Mouse (Mus musculus) ZHBTc4 (cell line): ENCODE data around the gene Itpr2.

ENCODE experiments used
- DNase-seq: peaks from one replicate; pipeline ENCODE4 v3.0.0-alpha.2; 2011; ENCODE audit warnings: low read depth, low spot score

The Itpr2 gene

GRCm38 (mm10) chr6:146424326-146424725, 77.7 kb downstream of the Itpr2 start:
- DNase-seq, result no peak

DNA sequence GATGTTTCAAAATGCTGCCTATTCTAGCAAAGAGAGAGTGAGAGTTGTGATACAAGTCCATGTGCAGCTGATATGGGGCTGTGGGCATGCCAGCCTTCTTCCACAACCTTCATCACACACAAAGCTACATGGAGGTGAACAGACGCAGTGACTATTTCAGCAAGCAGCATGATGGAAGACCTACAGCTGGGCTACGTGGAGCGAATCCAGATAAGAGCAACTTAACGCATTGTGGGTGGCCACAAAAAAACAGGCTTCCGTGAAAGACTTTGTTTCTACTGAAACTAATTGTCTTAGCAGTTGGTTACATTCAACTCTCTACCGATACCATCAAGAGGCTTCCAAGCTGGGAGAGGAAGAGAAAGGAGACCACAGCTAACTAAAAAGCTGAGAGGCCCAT, 81.3 kb downstream of the Itpr2 start:
- no peak for DNase-seq

- no peak for DNase-seq
These were observed 85.6 kb downstream of the Itpr2 start for GRCm38 (mm10) chr6:146416461-146416860.

DNA sequence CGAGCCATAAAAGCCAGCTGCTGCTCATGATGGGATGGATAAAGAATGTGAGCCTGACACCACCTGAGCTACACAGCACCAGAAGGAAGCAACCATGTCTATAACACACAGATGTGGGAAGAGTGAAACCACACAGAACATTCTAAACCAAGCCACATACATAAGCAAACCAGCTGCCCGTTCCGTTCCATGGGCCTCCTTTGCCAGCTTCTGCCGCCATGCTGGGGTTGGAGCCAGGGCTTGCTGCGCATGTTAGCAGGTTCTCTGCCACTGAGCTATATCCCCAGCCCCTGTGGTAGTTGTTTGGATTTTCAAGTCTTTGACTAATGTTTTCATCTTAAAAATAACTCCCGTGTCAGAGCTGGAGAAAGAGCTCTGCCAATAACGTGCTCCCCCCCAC, 87.9 kb downstream of the Itpr2 start:
- DNase-seq, result no peak

DNA sequence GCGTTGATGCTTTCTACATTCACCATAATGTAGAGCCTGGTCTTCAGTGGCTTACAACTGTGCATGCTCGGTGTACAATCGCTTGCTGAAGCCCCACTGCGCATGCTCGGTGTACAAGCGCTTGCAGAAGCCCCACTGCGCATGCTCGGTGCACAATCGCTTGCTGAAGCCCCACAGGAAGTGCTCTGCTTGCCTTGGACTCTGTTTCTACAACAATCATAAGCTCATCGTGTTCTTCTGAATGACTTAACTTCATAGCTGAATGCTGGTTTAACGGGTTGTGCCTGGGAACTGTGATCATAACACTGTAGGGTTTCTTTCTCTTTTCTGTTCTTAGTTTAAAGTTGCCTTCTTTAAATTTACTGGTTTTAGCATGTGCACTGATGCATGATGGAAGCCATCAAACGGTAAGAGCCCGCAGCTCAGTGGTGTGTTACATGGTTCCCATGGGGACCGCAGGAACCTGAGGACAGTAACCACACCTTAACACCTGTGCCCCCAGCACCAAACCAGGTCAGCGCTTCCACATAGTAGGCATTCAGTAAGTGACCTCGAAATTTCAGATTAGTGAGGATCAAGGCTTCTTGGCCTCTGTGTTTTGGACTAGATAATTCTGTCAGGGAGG, 90.5 kb downstream of the Itpr2 start:
- no peak for DNase-seq

- DNase-seq, result no peak
These were observed 91.6 kb downstream of the Itpr2 start for GRCm38 (mm10) chr6:146410427-146410810.

- DNase-seq, result peak; percentile 84
These were observed 92.2 kb downstream of the Itpr2 start for GRCm38 (mm10) chr6:146409692-146410426.

DNA sequence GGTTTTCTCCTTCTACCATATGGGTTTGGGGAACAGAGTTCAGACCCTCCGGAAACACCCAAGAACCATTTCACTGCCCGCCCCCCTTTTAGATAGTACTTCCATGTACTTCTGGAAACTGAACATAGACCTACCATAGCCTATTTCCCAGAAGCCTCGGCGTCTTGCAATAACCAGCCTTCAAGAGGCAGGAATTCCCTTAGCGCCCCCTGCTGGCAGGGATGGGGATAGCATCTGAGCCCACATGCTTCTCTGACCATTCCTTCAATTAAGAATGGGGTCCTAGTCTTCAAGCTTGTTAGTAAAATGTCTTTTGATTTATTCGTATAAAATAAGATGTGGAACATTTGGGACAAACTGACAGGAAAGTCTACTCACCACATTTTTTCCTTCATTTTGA, 96.6 kb downstream of the Itpr2 start:
- peak; percentile 81 for DNase-seq

DNA sequence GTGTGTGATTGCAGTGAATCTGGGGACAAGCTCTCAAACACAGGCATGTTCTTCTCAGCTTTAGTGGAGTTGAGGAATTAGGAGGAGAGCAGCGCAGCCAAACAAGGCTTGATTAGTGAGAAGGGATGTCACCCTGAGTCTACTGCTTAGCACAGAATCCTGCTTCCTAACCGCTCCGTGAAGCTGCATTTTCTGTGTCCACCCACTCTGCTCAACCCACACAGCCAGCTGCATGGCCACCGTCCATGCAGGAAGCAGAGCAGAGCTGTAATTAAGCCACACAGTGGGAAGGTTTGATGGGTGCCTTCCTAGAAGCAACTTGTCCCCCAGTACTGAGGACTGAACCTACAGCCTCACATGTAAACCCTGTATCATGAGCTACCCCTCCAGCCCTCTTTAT, 97.1 kb downstream of the Itpr2 start:
- DNase-seq, result no peak

- DNase-seq, result no peak
These were observed 97.9 kb downstream of the Itpr2 start for GRCm38 (mm10) chr6:146404156-146404555.

GRCm38 (mm10) chr6:146402905-146403642, 98.9 kb downstream of the Itpr2 start:
- DNase-seq, result no peak

DNA sequence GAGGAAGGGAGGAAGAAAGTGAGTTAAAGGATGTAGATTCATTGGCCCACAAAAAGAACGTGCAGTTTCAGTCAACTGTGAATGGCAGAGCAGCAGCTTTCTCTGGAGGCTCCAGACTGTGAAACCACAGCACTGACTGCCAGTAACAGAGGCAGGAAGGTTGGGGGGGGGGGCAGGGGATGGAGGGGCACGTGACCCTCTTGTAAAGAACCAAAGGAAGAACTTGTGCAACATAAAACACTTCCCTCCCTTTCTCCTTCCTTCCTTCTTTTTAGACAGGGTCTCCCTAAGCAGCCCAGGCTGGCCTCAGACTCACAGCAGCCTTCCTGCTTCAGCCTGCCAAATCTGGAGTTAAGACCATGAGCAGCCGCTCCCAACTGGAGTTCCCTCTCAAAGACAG, 104.2 kb downstream of the Itpr2 start:
- DNase-seq, result no peak

DNA sequence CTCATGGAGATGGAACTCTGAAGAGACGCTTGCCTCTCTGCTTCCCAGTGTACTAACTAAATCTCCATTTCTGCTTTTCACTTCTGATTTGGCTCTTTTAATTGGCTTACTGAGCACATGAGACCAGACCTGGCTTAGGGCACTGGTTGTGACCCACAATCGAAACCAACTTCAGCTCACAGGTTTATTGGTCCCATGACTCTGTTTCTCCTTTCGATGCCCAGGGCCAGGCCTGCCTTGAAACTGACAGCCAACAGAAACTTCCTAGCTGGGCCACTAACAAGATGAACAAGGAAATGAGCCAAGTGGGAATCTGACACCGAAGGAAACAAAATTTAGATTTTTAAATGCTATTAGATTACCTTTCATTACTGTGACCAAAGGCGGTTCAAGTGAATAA, 105.8 kb downstream of the Itpr2 start:
- DNase-seq, result no peak

DNA sequence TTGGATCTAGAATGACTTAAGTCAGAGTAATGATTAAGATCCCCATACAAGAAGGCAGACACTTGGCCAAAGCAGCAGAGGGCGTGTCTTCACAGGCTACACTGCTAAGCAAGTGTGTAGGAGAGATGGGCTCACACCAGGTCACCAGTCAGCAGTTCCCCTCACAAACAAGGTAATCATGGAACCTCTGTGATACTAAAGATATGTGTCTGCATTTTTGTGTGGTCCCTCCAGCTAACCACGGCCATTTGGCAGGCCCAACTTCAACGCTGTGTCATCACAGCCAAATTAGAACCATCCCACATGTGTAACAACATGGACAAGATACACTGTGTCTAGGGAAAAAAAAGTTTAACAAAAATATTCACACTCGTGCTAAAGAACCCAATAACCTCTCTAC, 106.4 kb downstream of the Itpr2 start:
- DNase-seq, result no peak

- DNase-seq, result peak; percentile 28
These were observed 109.8 kb downstream of the Itpr2 start for GRCm38 (mm10) chr6:146392188-146392587.

DNA sequence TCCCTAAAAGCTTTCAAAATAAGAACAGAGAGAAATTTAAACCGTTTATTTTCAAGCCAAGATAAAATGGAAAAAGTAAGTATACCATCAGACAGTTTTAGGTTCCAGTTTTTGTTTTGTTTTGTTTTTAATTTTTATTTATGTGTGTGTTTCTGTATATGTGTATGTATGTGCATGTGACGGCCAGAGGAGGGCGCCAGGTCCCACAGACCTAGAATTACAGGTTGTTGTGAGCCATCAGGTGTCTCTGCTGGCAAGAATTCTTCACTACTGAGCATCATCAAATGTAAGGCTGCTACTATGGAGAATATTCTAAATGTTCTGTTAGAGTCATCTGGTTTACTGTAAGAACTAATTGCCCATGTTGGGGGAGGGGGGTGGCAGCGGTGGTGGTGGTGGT, 111.9 kb downstream of the Itpr2 start:
- DNase-seq, result peak; percentile 26

DNA sequence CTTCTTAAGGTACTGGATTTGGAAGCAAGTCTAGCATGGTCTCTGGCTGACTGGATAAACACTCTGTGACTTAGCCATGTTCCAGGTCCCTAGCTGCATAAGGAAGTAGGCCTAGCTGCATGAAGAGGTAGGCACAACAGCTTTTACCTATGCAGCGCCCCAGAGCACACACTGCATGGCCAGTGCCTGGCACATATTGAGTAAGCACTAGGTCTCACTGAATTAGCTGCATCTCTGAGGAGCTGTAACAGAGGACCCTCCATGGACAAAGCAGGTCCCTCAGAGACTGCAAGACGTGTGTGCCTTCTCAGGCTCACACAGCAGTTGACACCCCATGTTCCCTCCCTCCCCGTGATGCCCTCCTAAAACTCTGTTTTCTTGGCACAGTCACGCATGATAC, 114.0 kb downstream of the Itpr2 start:
- DNase-seq, result no peak

DNA sequence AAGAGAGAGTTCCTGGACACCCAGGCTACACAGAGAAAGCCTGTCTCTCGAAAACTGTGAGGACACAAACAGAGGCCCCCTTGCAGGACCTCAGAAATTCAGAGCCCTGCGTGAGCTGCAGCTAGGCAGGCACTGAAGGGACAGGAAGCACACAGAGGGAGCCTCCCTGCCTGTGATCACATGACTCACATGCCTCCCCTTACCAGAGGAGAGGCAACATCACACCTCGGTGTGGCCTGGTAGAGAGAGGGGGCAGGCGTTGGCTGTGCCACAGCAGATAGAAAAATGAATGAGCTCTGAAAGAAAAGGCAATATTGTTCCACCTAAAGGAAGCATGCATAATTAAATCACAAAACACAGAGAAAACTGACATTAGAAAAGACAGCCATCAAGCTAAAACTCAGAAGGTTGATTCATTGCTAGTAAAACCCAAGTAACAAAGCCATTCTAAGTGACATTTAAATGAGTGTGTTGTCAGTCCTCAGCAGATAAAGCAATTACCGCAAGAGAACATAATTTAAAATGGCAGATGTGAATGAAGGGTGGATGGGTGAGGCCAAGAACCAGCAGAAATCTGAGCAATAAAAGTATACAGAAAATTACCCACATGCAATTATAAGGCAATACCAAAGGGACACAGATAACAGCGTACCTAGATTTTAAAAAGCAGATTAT, 114.8 kb downstream of the Itpr2 start:
- peak; percentile 20 for DNase-seq

GRCm38 (mm10) chr6:146379263-146379662, 122.8 kb downstream of the Itpr2 start:
- DNase-seq, result no peak

GRCm38 (mm10) chr6:146371511-146371910, 130.5 kb downstream of the Itpr2 start:
- DNase-seq, result no peak

DNA sequence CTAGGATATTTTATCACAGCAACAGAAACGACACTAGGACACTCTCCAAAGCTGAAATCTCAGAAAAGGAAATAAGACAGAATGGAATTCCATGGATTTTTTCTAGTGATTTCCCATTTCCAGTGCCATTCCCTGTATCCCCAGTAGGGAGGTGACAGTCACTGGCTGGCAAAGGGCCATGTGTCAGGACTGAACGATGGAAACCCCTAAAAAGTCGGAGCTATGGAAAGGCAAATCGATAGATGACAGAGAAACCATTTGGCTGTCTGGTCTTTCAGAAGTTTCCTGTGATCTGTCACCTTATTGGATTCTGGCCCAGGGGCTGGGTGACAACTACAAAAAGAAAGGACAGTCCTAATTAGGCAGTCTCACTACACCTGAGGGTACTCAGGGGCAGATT, 135.8 kb downstream of the Itpr2 start:
- no peak for DNase-seq

- no peak for DNase-seq
These were observed 144.1 kb downstream of the Itpr2 start for GRCm38 (mm10) chr6:146357911-146358310.
